Mouse (Mus musculus): ENCODE measurements around the gene Ciita.
A peak's percentile ranks its signal among the peaks of the same experiment; 100 is the strongest.

Gene Ciita

GRCm38 (mm10) chr16:10559991-10560390 is 80.1 kb downstream of the Ciita start:
- no peak for DNase-seq

DNA sequence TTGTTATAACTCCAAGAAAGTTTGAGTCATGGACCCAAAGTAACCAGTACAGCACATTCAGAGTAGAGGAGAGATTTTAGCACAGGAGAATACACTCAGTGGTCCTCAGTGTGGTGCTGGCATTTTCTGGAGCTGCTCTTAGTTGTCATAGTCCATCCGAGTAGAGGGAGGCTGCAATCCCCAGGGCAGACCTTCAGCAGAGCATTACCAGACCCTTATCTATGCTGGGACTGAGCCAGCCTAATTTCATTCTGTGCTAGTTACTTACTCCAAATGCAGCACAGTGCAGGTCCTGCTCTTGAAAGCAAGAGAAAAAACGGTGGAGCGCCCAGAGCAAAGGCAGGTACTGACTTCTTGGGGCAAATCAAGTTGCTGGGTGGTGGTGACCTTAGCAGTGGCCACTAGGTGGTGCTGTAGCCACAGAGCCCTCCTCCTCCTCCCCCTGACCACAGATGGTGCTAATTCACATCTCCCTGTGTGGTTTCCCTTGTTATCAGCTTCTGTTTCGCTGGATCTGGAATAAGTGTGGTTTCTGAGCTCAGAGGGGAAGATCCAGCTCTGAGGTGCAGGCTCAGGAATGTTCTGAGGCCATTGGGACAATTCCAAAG is 85.5 kb downstream of the Ciita start:
- DNase-seq = peak; percentile 82

DNA sequence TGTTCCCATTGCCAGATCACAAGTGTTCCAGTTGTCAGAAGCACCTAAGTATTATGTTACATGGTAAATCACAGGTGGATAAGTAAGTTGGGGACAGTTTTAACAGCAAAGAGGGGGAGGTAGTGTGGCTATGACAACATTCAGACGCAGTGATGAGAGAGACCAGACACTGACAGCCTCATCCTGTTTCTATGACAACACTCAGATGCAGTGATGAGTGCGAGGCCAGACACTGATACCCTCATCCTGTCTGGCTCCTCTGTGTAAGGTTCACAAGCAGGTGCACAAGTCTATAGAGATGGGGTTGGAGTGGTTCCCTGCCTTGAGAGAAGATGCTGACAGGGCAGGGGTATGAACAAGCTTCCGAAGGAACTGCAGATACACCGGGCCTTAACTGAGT is 87.3 kb downstream of the Ciita start:
- DNase-seq = no peak

GRCm38 (mm10) chr16:10569809-10570395 is 90.0 kb downstream of the Ciita start:
- DNase-seq = no peak

DNA sequence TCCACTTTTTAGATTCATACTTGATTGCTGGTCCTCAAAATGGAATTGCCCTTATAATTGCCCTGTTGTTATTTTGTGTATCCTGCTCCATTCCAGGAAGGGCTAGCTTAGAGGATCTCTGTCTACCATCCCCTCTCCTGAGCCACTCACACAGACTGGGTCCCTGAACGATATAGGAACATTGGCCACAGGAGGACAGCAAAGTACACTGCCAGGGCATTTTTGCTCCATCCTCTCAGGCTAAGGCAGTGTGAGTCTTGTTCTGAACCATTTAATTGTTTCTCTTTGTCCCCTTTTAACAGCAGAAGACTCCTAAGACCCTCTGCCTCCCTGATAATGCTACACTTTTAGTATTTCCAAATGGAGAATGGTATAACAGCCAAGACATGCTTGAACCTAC is 90.8 kb downstream of the Ciita start:
- DNase-seq = no peak

DNA sequence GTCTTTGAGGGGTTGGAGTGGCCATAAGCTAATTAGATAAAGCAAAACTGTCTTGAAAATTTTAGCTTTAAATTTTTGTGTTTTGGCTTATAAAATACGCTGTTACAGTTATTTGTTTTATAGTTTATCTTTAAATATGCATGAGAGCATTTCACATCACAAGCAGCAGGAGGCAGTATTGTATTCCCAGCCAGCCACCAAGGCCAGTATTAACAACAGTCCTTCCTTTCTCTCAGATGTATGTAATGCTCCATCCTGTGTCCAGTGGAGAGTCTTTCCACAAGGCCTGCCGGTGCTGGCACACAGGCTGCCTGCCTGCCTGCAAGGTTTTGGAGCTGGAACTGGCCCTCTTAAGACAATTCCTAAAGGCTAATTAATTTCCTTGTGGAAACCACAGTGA is 92.0 kb downstream of the Ciita start:
- DNase-seq = peak; percentile 24

DNA sequence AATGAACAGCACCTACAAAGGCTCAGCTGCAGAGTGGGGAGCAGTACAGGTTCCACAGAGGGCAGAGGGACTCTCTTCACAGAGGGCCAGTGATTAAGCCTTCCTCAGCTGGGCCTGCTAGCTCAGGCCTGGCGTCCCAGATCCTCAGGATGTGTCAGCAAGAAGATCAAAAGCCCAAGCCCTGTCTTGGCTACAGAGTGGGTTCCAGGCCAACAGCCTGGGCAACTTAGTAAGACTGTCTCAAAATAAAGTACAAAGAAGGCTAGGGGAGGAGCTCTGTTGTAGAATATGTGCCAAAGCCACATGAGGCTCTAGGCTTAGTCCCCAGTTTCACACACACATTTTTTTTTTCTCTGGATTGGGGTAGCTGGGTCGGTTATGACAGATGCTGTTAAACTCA is 95.1 kb downstream of the Ciita start:
- no peak for DNase-seq

DNA sequence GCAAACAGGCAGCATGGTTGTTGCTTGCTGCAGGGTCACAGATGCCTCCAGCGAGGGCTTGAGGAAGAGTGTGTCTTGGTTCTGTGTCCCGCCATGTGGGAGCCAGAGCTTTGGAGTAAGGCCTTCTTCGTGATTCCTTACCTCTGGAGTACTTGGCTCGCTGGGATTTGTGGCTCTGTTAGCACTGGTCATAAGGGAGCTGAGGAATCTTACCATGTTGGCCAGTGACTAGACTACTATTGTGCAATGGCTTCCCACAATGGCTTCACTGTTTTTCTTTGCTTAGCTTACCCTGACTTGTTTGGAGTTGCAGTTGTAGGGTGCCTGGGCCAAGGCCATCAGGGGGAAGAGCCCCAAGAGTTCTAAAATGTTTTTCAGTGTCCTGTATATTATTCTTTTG is 96.1 kb downstream of the Ciita start:
- no peak for DNase-seq

DNA sequence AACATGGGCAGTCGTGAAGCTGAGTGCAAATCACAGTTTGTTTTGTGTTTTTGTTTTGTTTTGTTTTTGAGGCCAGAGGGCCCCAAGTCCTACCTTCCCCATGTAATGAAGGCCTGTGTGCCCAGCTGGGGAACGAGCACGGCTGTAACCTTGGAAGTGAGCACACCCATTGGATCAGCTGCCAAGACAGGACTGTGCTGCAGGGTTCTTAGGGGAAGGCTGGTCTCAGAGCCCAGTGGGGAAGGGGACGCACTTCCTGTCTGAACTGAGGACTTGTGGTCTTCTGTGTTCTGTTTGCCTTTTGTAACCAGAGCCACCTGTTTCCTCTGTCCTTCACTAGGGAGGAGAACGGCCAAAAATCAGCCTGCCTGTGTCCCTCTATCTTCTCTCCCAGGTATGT is 97.7 kb downstream of the Ciita start:
- DNase-seq = no peak

Data from retina, postnatal 1 day (tissue).